Mouse (Mus musculus) thymus, adult 2 months (tissue): Measurements from ENCODE around the gene Aco1. TPM values are rescaled to one million over a fixed set of nuclear protein-coding genes. Genes with fewer than 3 reads are reported as not detected.

Experiments
- DNase-seq: peaks from one replicate; pipeline ENCODE4 v3.0.0; 2021
- H3K27ac ChIP-seq: fragments of 200-500 bp; 2 replicates; pipeline ENCODE4 v1.5.1; 2012; ENCODE audit warnings: low read length, control low read depth; ENCODE audit not compliant: control insufficient read depth, insufficient read depth
- H3K27me3 ChIP-seq: fragments of 200-500 bp; 2 replicates; pipeline ENCODE4 v1.6.1; 2012; ENCODE audit warnings: mild to moderate bottlenecking, low read length, moderate library complexity, mixed read lengths; ENCODE audit not compliant: control insufficient read depth, insufficient read depth
- H3K36me3 ChIP-seq: fragments of 200-500 bp; 2 replicates; pipeline ENCODE4 v1.6.1; 2012; ENCODE audit warnings: mild to moderate bottlenecking, low read length, moderate library complexity; ENCODE audit not compliant: control insufficient read depth, insufficient read depth
- H3K4me1 ChIP-seq: fragments of 200-500 bp; replicated peaks from 2 replicates; pipeline ENCODE4 v1.6.1; 2012; ENCODE audit warnings: low read length; ENCODE audit not compliant: control insufficient read depth, insufficient read depth
- H3K4me3 ChIP-seq: fragments of 200-500 bp; 2 replicates; pipeline ENCODE4 v1.5.1; 2012; ENCODE audit warnings: mild to moderate bottlenecking, low read length, control low read depth, moderate library complexity; ENCODE audit not compliant: control insufficient read depth, insufficient read depth
- CTCF ChIP-seq: fragments of 200-500 bp; IDR thresholded peaks from 2 replicates; pipeline ENCODE4 v1.5.1; 2012; ENCODE audit warnings: mild to moderate bottlenecking, control low read depth, low read length, moderate library complexity, borderline replicate concordance; ENCODE audit not compliant: control insufficient read depth, poor library complexity, insufficient read depth; ENCODE audit errors: extremely low read depth
- POLR2A ChIP-seq: fragments of 200-500 bp; IDR thresholded peaks from 2 replicates; pipeline ENCODE4 v1.6.1; 2012; ENCODE audit warnings: mild to moderate bottlenecking, low read length, control low read depth, moderate library complexity; ENCODE audit not compliant: control insufficient read depth, poor library complexity, insufficient read depth; ENCODE audit errors: extremely low read depth
- WGBS: fragments of 180-500 bp; shearing (Covaris S2); methylation state at CpG from one replicate; pipeline ENCODE4 v1.1.7; 2018; 5-methylcytosine and 5-hydroxymethylcytosine counted together
- polyA plus RNA-seq: library from polyadenylated mRNA; depleted of rRNA; stranded (reverse); fragments of >200 nt; gene quantifications from 2 replicates; pipeline ENCODE4 v1.2.3, GENCODE M21; 2012

The Aco1 gene
- polyA plus RNA-seq, 1 experiment, result 28.2 TPM

- no peak for DNase-seq
- no peaks in the 10 kb centered on the region for H3K27me3 ChIP-seq
- TF ChIP-seq CTCF (no peak), POLR2A (no peak)
- no peak overlapping the region for H3K27ac ChIP-seq
- no peaks in the 10 kb centered on the region for H3K36me3 ChIP-seq
- 92% methylated on average over 3 of the region's 3 CpGs for WGBS
- H3K4me3 ChIP-seq, result no peak overlapping the region
- H3K4me1 ChIP-seq, result peaks cover 10% of the 10 kb centered on the region
Observed at GRCm38 (mm10) chr4:40144981-40145380, 2.1 kb downstream of the Aco1 start.

GRCm38 (mm10) chr4:40148281-40148680 is 5.4 kb downstream of the Aco1 start:
- Histone ChIP-seq H3K36me3 (no peaks in the 10 kb centered on the region), H3K4me3 (no peak overlapping the region), H3K27me3 (no peaks in the 10 kb centered on the region), H3K4me1 (peaks cover 2% of the 10 kb centered on the region), H3K27ac (no peak overlapping the region)
- WGBS, result 96% methylated on average over 5 of the region's 5 CpGs
- no peak for TF ChIP-seq POLR2A
- no peak for TF ChIP-seq CTCF
- DNase-seq, result no peak

- TF ChIP-seq CTCF, result no peak
- no peak for TF ChIP-seq POLR2A
- Histone ChIP-seq H3K27ac (no peak overlapping the region), H3K36me3 (no peaks in the 10 kb centered on the region), H3K4me3 (no peak overlapping the region), H3K4me1 (no peaks in the 10 kb centered on the region), H3K27me3 (no peaks in the 10 kb centered on the region)
- WGBS, result 97% methylated on average over 7 of the region's 7 CpGs
- DNase-seq, result no peak
Observed at GRCm38 (mm10) chr4:40150046-40150445, 7.2 kb downstream of the Aco1 start.

GRCm38 (mm10) chr4:40152771-40153170 is 9.9 kb downstream of the Aco1 start:
- H3K36me3 ChIP-seq, result no peaks in the 10 kb centered on the region
- H3K4me3 ChIP-seq, result no peak overlapping the region
- DNase-seq, result no peak
- no peaks in the 10 kb centered on the region for H3K27me3 ChIP-seq
- no peak overlapping the region for H3K27ac ChIP-seq
- WGBS, result 98% methylated on average over 2 of the region's 2 CpGs
- TF ChIP-seq CTCF (no peak), POLR2A (no peak)
- H3K4me1 ChIP-seq, result no peaks in the 10 kb centered on the region

- TF ChIP-seq CTCF, result no peak
- no peak for TF ChIP-seq POLR2A
Observed at GRCm38 (mm10) chr4:40153500-40153899, 10.6 kb downstream of the Aco1 start.

GRCm38 (mm10) chr4:40154751-40155150 is 11.9 kb downstream of the Aco1 start:
- DNase-seq, result no peak
- no peaks in the 10 kb centered on the region for H3K4me1 ChIP-seq
- H3K27ac ChIP-seq, result no peak overlapping the region
- no peak for TF ChIP-seq CTCF
- TF ChIP-seq POLR2A, result no peak
- no peaks in the 10 kb centered on the region for H3K36me3 ChIP-seq
- H3K4me3 ChIP-seq, result no peak overlapping the region
- 94% methylated on average over 4 of the region's 4 CpGs for WGBS
- no peaks in the 10 kb centered on the region for H3K27me3 ChIP-seq

More at GRCm38 (mm10) chr4:40153500-40153899, 10.6 kb downstream of the Aco1 start:
- no peak overlapping the region for H3K27ac ChIP-seq
- no peaks in the 10 kb centered on the region for H3K36me3 ChIP-seq
- 100% methylated on average over 4 of the region's 4 CpGs for WGBS
- DNase-seq, result no peak
- no peaks in the 10 kb centered on the region for H3K27me3 ChIP-seq
- H3K4me1 ChIP-seq, result no peaks in the 10 kb centered on the region
- no peak overlapping the region for H3K4me3 ChIP-seq

GRCm38 (mm10) chr4:40155467-40155999 is 12.7 kb downstream of the Aco1 start:
- Histone ChIP-seq H3K4me3 (no peak overlapping the region), H3K27ac (no peak overlapping the region), H3K36me3 (no peaks in the 10 kb centered on the region), H3K27me3 (no peaks in the 10 kb centered on the region), H3K4me1 (no peaks in the 10 kb centered on the region)
- 91% methylated on average over 13 of the region's 13 CpGs for WGBS
- no peak for DNase-seq
- no peak for TF ChIP-seq CTCF
- no peak for TF ChIP-seq POLR2A
